Mouse (Mus musculus) C2C12 (cell line): ENCODE data around the gene Acta2. TPM values are rescaled to one million over a fixed set of nuclear protein-coding genes. Genes with fewer than 3 reads are reported as not detected.

Source experiments
- H3K27me3 ChIP-seq: one replicate; pipeline ENCODE4 v1.6.1; 2011; ENCODE audit not compliant: control insufficient read depth, insufficient read depth, insufficient read length
- H3K36me3 ChIP-seq: one replicate; pipeline ENCODE4 v1.6.1; 2011; ENCODE audit not compliant: control insufficient read depth, insufficient read depth
- H3K4me3 ChIP-seq: one replicate; pipeline ENCODE4 v1.5.1; 2011; ENCODE audit warnings: mild to moderate bottlenecking, control low read depth; ENCODE audit not compliant: poor library complexity, insufficient read depth, severe bottlenecking
- H3K79me2 ChIP-seq: one replicate; pipeline ENCODE4 v1.6.1; 2011; ENCODE audit not compliant: control insufficient read depth, insufficient read depth
- H3K79me3 ChIP-seq: one replicate; pipeline ENCODE4 v1.6.1; 2011; ENCODE audit warnings: low read depth, control low read depth
- H3ac ChIP-seq: one replicate; pipeline ENCODE3; 2011; ENCODE audit warnings: low read depth; ENCODE audit not compliant: control insufficient read depth, insufficient read length
- CEBPB ChIP-seq: IDR thresholded peaks from one replicate; pipeline ENCODE4 v1.6.1; 2011; ENCODE audit warnings: low read depth, mild to moderate bottlenecking, control low read depth, moderate library complexity
- CTCF ChIP-seq: IDR thresholded peaks from one replicate; pipeline ENCODE4 v1.5.1; 2011; ENCODE audit not compliant: control insufficient read depth, insufficient read depth, insufficient read length
- FOSL1 ChIP-seq: IDR thresholded peaks from one replicate; pipeline ENCODE4 v1.8.0; 2011; ENCODE audit warnings: mild to moderate bottlenecking, low read length; ENCODE audit not compliant: poor library complexity, insufficient read depth, severe bottlenecking
- MAX ChIP-seq: IDR thresholded peaks from one replicate; pipeline ENCODE4 v1.6.1; 2011; ENCODE audit warnings: mild to moderate bottlenecking, control low read depth
- MYOD1 ChIP-seq: IDR thresholded peaks from one replicate; pipeline ENCODE4 v1.6.1; 2011; ENCODE audit warnings: low read depth; ENCODE audit not compliant: control insufficient read depth, insufficient read length
- MYOG ChIP-seq: IDR thresholded peaks from one replicate; pipeline ENCODE4 v1.6.1; 2011; ENCODE audit not compliant: control insufficient read depth, insufficient read length; ENCODE audit errors: extremely low read depth
- USF1 ChIP-seq: IDR thresholded peaks from one replicate; pipeline ENCODE4 v1.6.1; 2011; ENCODE audit warnings: low read depth, mild to moderate bottlenecking, control low read depth, moderate library complexity
- polyA plus RNA-seq: library from polyadenylated mRNA; unstranded; fragments of >200 nt; fragmentation: generic; extraction: Trizol; gene quantifications from one replicate; pipeline ENCODE4 v1.2.1, GENCODE M21; 2012; ENCODE audit warnings: missing spikeins

The Acta2 gene
- polyA plus RNA-seq, 1 experiment, result 1,987 TPM

DNA sequence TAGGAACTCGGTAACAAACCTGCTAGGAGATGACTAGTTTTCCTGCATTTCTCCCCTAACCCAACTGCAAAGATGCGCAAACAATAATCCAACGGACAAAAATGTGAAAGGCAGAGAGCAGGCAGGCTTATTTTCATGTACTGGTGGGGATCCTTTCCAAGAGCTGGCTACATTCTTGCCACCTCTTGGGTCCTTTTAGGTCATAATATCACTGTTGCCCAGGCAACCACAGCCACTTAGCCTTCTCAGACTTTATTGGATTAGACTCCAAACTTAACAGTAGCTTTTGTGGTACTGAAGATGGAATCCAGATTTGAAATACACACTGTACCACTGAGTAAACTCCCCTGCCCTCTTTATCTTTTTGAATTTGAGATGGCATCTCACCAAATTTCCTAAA, 22.7 kb upstream of the Acta2 start:
- no peak overlapping the region for H3K4me3 ChIP-seq
- TF ChIP-seq MYOG, result no peak
- TF ChIP-seq FOSL1, result no peak
- no peak for TF ChIP-seq USF1
- no peak for TF ChIP-seq CTCF
- TF ChIP-seq MAX, result no peak
- no peak for TF ChIP-seq CEBPB
- TF ChIP-seq MYOD1, result no peak
- no peaks in the 10 kb centered on the region for H3K79me3 ChIP-seq
- no peak overlapping the region for H3ac ChIP-seq
- no peaks in the 10 kb centered on the region for H3K27me3 ChIP-seq
- H3K36me3 ChIP-seq, result no peaks in the 10 kb centered on the region
- H3K79me2 ChIP-seq, result no peaks in the 10 kb centered on the region

DNA sequence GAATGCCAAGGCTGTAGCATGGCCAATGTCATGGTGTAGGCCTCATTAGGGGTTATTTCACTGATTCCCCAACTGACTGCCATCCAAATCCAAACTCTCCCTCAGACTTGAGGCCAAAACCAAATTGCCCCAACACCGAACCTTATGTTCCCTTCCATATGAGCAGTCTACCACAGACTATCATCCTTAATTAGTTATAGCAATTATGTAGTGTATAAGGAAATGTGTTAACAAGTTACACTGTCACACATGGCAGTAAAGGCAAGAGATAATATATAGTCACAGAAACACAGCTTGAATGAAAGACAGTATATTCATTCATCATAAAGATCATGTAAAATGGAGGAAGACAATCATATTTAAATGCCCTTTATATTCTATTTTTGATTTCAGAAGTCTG, 17.7 kb upstream of the Acta2 start:
- no peak overlapping the region for H3K4me3 ChIP-seq
- no peaks in the 10 kb centered on the region for H3K27me3 ChIP-seq
- TF ChIP-seq USF1 (no peak), CTCF (no peak), MYOG (no peak), FOSL1 (no peak), CEBPB (no peak), MAX (no peak), MYOD1 (no peak)
- H3K79me3 ChIP-seq, result no peaks in the 10 kb centered on the region
- H3K36me3 ChIP-seq, result no peaks in the 10 kb centered on the region
- no peaks in the 10 kb centered on the region for H3K79me2 ChIP-seq
- no peak overlapping the region for H3ac ChIP-seq

GRCm38 (mm10) chr19:34270824-34271464, 15.6 kb upstream of the Acta2 start:
- Histone ChIP-seq H3K79me2 (no peaks in the 10 kb centered on the region), H3K79me3 (no peaks in the 10 kb centered on the region), H3K4me3 (no peak overlapping the region), H3ac (no peak overlapping the region), H3K27me3 (no peaks in the 10 kb centered on the region), H3K36me3 (no peaks in the 10 kb centered on the region)
- TF ChIP-seq MYOG (no peak), USF1 (no peak), CEBPB (no peak), CTCF (no peak), MYOD1 (no peak), MAX (no peak), FOSL1 (no peak)

DNA sequence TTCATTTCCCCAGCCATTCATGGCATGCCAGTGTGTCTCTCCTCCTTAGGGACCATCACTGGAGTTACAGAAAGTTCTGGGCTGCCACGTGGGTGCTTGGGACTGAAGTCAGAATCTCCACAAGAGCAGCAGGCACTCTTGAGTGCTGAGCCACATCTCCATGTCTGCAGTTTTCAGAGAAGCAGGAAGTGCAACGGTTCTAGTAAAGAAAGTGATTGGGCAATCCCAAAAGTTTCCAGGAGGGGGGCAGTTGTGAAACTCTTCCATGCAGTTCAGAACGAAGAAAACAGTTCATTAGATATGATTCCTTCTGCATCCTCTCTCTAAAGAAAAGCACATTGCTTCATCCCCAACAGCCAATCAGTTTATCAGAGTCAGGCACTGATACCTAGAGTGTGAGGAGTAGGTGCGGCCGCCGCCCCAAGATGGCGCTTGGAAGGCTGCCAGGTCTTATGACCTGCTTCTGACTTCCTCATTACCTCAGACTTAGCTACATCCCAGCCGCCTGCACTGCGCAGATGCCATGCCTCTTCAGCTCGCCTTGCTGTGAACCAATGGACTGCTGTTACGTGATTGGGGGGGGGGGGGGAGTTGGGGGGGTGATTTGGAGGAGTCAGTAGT, 14.8 kb upstream of the Acta2 start:
- H3K79me3 ChIP-seq, result no peaks in the 10 kb centered on the region
- H3K4me3 ChIP-seq, result no peak overlapping the region
- no peak for TF ChIP-seq CTCF
- peak; percentile 31 for TF ChIP-seq CEBPB
- no peaks in the 10 kb centered on the region for H3K79me2 ChIP-seq
- no peaks in the 10 kb centered on the region for H3K27me3 ChIP-seq
- no peak overlapping the region for H3ac ChIP-seq
- no peaks in the 10 kb centered on the region for H3K36me3 ChIP-seq

- no peak for TF ChIP-seq FOSL1
- TF ChIP-seq USF1, result no peak
- no peak for TF ChIP-seq CEBPB
- no peak for TF ChIP-seq MYOG
- no peak for TF ChIP-seq MAX
- TF ChIP-seq MYOD1, result no peak
- no peak for TF ChIP-seq CTCF
- Histone ChIP-seq H3ac (no peak overlapping the region), H3K4me3 (no peak overlapping the region), H3K27me3 (no peaks in the 10 kb centered on the region), H3K79me2 (no peaks in the 10 kb centered on the region), H3K36me3 (no peaks in the 10 kb centered on the region), H3K79me3 (no peaks in the 10 kb centered on the region)
Observed at GRCm38 (mm10) chr19:34268991-34269390, 13.6 kb upstream of the Acta2 start.

DNA sequence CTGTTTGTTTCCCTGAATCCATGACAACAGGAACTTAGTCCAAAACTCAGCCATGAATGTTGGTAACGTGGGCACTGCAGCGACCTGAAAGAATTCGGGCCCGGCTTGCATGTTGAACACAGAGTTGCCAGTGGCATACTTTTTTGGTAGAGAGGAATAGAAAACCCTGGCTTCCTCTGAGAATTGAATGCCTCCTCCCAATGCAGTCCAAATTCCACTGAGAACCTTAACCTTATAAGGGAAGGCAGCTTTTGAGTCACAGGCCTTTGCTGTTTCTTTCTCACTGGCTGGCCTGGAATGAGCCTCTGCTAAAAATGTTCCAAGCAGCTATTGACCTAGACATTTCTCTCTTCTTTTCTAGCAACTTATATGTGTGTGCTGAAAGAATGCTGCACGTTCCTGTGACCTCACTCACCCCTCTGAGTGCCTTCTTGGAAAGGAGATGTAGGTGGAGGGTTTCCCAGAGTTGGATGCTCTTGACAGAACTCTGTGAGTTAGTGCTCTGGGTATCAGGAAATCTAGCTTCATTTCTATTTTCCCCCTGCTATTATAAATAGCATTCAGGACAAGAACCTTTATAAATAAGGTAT, 10.3 kb upstream of the Acta2 start:
- TF ChIP-seq MYOG (no peak), MYOD1 (no peak), CEBPB (no peak), CTCF (no peak), USF1 (no peak), FOSL1 (no peak)
- Histone ChIP-seq H3K27me3 (no peaks in the 10 kb centered on the region), H3K4me3 (no peak overlapping the region)

More for the DNA sequence above, 10.3 kb upstream of the Acta2 start:
- no peaks in the 10 kb centered on the region for H3K36me3 ChIP-seq
- no peaks in the 10 kb centered on the region for H3K79me3 ChIP-seq
- no peaks in the 10 kb centered on the region for H3K79me2 ChIP-seq
- no peak overlapping the region for H3ac ChIP-seq
